In genomic region chr5:127349221-127350065, GRCm38 (mm10) we compare ENCODE assay signal across 15 mouse cellular contexts.
DNase-seq lines count a peak whose midpoint lies in the region; ATAC-seq and TF ChIP-seq lines count a peak whose summit lies in the region.
"Had no signal": no experiment of that assay in that cellular context is flagged by ENCODE, and none has a peak within 500 bp of the region (broad histone marks: within the 10 kb centered on the region; RNA-seq: fewer than 3 reads in every experiment).

No protein-coding gene starts in this region.

- H3K36me3 ChIP-seq in hindbrain, embryonic 15.5 days: no peaks in the 10 kb centered on the region
- H3K36me3 ChIP-seq in hindbrain, embryonic 13.5 days: no peaks in the 10 kb centered on the region
- H3K36me3 ChIP-seq in embryonic facial prominence, embryonic 14.5 days (ENCODE audit: control insufficient read depth, insufficient read depth, low read length): no peaks in the 10 kb centered on the region
- H3K36me3 ChIP-seq: G1E had no signal

- no peak for ATAC-seq in hindbrain, embryonic 15.5 days (ENCODE audit: low FRiP score, low read depth)
- no peak for ATAC-seq in hindbrain, embryonic 13.5 days (ENCODE audit: low FRiP score)
- peak; percentile 56 for ATAC-seq in embryonic facial prominence, embryonic 14.5 days (ENCODE audit: low read depth)

- peak; percentile 85 for DNase-seq in Muller cell, postnatal 12 days (ENCODE audit: inconsistent ontology term)
- peak; percentile 76 to 91 for DNase-seq in cerebellum, adult 2 months
- DNase-seq in embryonic facial prominence, embryonic 14.5 days (ENCODE audit: low spot score): peak; percentile 67
- no peak for DNase-seq in left cerebral cortex, adult 9 months (ENCODE audit: low spot score in 2 of 2)
- no peak for DNase-seq in embryo, embryonic 11 days
- no peak for DNase-seq in frontal cortex, postnatal 25 days (ENCODE audit: low spot score in 2 of 2)
- DNase-seq: adrenal gland, postnatal 36 days; gastrocnemius, postnatal 14 days; kidney, postnatal 4 days had no signal

- no peak overlapping the region for H3K4me2 ChIP-seq in hindbrain, embryonic 15.5 days
- no peak overlapping the region for H3K4me2 ChIP-seq in hindbrain, embryonic 13.5 days
- no peak overlapping the region; the same call in 1 of the 2 replicates for H3K4me2 ChIP-seq in embryonic facial prominence, embryonic 14.5 days (ENCODE audit: low read depth, low read length)
- H3K4me2 ChIP-seq: heart, embryonic 11.5 days; hindbrain, embryonic 14.5 days had no signal

- peaks cover 31% of the 10 kb centered on the region; the same call in 1 of the 2 replicates for H3K4me1 ChIP-seq in hindbrain, embryonic 15.5 days (replicated peaks)
- H3K4me1 ChIP-seq in hindbrain, embryonic 13.5 days (replicated peaks): peaks cover 29% of the 10 kb centered on the region
- H3K4me1 ChIP-seq in cerebellum, adult 2 months (ENCODE audit: control insufficient read depth, insufficient read depth, low read length): peaks cover 29% of the 10 kb centered on the region
- peaks cover 20% of the 10 kb centered on the region for H3K4me1 ChIP-seq in embryonic facial prominence, embryonic 14.5 days (ENCODE audit: control insufficient read depth, insufficient read depth, low read length)

- H3K27me3 ChIP-seq in hindbrain, embryonic 15.5 days: no peaks in the 10 kb centered on the region
- no peaks in the 10 kb centered on the region for H3K27me3 ChIP-seq in hindbrain, embryonic 13.5 days
- no peaks in the 10 kb centered on the region for H3K27me3 ChIP-seq in cerebellum, adult 2 months (ENCODE audit: control insufficient read depth, insufficient read depth, low read length)
- H3K27me3 ChIP-seq in embryonic facial prominence, embryonic 14.5 days (replicated peaks; ENCODE audit: control insufficient read depth, insufficient read depth, low read length): no peaks in the 10 kb centered on the region

- no peak overlapping the region for H3K4me3 ChIP-seq in hindbrain, embryonic 15.5 days
- no peak overlapping the region for H3K4me3 ChIP-seq in hindbrain, embryonic 13.5 days
- H3K4me3 ChIP-seq in cerebellum, adult 2 months (replicated peaks; ENCODE audit: insufficient read depth, low read depth, low read length): no peak overlapping the region
- H3K4me3 ChIP-seq in embryonic facial prominence, embryonic 14.5 days (ENCODE audit: low read depth, low read length): no peak overlapping the region

- no peaks in the 10 kb centered on the region for H3K9me3 ChIP-seq in hindbrain, embryonic 15.5 days
- no peaks in the 10 kb centered on the region for H3K9me3 ChIP-seq in hindbrain, embryonic 13.5 days
- no peaks in the 10 kb centered on the region for H3K9me3 ChIP-seq in embryonic facial prominence, embryonic 14.5 days (ENCODE audit: control insufficient read depth, low read length)

- 55% methylated on average over 9 of the region's 9 CpGs for WGBS in hindbrain, embryonic 15.5 days
- 65% methylated on average over 9 of the region's 9 CpGs for WGBS in hindbrain, embryonic 13.5 days
- 20% methylated on average over 9 of the region's 9 CpGs for WGBS in cerebellum, adult 2 months
- 41% methylated on average over 9 of the region's 9 CpGs for WGBS in embryonic facial prominence, embryonic 14.5 days

- TF ChIP-seq POLR2A in cerebellum, adult 2 months (IDR thresholded peaks at IDR 0.05; ENCODE audit: borderline replicate concordance, insufficient read depth, low read length): no peak

- TF ChIP-seq CTCF in cerebellum, adult 2 months (IDR thresholded peaks at IDR 0.05; ENCODE audit: borderline replicate concordance, insufficient read depth, low read depth, low read length): no peak

- H3K9ac ChIP-seq in hindbrain, embryonic 15.5 days: no peak overlapping the region
- no peak overlapping the region for H3K9ac ChIP-seq in hindbrain, embryonic 13.5 days
- H3K9ac ChIP-seq in embryonic facial prominence, embryonic 14.5 days (ENCODE audit: low read depth, low read length): no peak overlapping the region
- H3K9ac ChIP-seq: hindbrain, embryonic 14.5 days had no signal

- H3K27ac ChIP-seq in hindbrain, embryonic 15.5 days (replicated peaks): 0 out of 2 replicates have a peak overlapping the region, but pooled peaks have one; percentile 22
- H3K27ac ChIP-seq in hindbrain, embryonic 13.5 days: no peak overlapping the region; the same call in 1 of the 2 replicates
- peak overlapping the region; percentile 76 for H3K27ac ChIP-seq in cerebellum, adult 2 months (ENCODE audit: insufficient read depth, low read length)
- peak overlapping the region; percentile 61 for H3K27ac ChIP-seq in embryonic facial prominence, embryonic 14.5 days (replicated peaks; ENCODE audit: low read depth, low read length)
- H3K27ac ChIP-seq: hindbrain, embryonic 14.5 days; stomach, postnatal 0 days had no signal

Comparison
In these comparisons a context has a peak if more than half of its experiments do, and no peak if none do; other contexts are left out.
1. DNase-seq: peak in Muller cell, postnatal 12 days (single experiment), cerebellum, adult 2 months (2 of 2) and embryonic facial prominence, embryonic 14.5 days (single experiment); none in left cerebral cortex, adult 9 months (0 of 2), embryo, embryonic 11 days (single experiment) and frontal cortex, postnatal 25 days (0 of 2).